Mouse (Mus musculus): Measurements from ENCODE around the gene Myh9. TPM values are rescaled to one million over a fixed set of nuclear protein-coding genes. Genes with fewer than 3 reads are reported as not detected.

Myh9 gene
- 100 to 1,000 TPM in 1 of 4 experiments, 10 to 100 TPM in 3; 72.5 to 127 (median 97.2) TPM for total RNA-seq (2022)

DNA sequence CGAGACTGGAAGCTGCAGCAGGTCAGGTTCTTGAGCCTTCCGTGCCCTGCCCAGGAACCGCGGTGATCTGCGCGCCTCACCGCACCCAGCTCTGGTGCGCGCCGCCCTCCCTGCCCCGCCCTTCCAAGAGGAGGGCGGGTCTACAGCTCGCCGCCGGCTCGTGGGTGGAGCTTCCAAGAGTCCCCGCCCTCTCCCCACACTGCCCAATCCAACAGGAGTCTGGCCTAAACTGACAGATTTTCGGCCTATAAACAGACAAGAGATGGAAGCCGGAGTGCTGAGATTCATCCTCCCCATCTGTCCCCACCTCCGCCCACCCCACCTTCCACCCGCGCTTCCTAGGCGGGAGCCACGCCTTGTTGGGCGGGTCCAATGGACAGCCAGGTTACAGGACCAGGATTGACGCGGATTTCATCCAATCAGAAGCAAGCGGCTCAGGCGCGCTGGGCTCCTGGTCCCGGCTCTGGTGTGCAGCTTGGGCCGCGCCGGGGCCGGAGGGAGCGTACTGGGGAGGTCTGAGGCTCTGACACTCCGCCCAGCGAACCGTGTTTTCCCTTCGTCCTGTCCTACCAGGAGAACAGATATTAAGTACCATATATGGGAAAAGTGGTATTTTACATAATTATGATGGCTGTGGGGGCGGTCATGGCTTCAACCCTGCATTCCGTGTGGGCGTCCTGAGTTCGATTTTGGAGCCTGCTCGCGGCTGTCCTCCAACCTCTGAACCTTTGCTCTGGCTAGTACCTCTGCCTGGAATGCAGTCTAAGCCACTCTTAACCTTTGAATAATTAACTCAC, at the start of gene Myh9:
TSS of gene Myh9 (minus strand) at position 129 of the 797 bp plus-strand sequence.
- peak; percentile 99 for DNase-seq (ENCODE audit: low spot score)

DNA sequence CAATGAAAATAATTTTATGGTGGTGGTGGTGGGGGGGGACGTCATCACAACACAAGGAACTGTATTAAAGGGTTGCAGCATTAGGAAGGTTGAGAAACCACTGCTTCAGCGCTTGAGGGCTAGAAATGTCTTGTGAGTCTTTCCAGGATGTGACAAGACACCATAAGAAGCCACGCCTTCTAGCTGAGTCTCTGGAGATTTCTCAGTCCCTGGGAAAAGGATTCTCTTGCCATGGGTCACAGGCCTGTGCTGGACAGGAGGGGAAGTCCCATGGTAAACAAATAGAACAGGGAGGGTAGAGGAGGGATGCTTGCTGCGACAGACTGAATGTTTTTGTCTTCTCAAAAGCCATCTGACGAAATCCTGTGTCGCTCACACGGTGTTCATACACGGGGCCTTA, 49.8 kb upstream of the Myh9 start:
- peak; percentile 52 for DNase-seq (ENCODE audit: low spot score)

DNA sequence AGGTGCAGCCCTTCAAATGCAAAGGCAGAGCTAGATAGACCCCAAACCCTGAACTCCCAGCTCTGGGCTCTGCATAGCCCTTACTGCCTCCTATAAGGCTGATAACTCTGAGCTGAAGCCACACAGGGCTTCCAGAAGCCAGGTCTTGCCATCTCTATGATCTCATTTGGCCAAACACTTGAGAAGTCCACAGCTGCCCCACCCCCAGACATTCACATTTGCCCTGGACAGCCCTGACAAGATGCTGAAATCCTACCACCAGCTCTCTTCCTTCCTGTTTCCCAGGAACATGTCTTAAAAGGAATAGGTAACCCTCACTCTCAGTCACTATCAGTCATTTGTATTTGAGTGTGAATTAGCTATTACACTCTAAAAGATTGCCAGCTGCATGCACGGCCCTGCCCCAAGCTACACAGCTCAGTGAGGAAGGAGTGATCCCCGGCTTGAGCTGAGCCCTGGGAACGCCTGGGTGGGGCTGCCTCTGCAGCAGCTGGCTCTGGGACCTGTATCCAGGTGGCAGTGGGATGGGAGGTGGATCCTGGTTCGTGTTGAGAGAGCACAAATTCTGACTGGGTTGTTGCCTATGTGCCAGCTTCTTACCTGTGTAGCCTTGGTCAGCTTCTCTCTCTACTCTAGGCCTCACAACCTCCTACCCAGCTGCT, 47.9 kb upstream of the Myh9 start:
- no peak for DNase-seq (ENCODE audit: low spot score)

DNA sequence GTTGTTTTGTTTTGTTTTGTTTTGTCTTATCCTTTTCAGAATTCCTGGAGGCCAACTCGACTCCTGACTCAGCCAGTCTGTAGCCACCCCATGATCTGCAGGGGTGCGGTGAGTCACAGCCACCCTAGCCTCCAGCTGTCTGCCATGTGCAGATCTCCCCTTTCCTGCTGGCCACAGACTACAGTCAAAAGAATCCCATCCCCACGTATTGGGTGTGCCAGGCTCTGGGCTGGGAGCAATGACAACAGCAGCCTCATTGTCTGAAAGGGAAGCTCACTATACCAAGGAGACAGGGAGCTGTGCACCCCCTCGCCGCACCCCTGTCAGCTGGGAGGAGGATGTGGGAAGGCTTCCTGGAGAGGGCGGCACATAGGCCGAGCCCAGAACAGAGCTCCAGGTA, 46.3 kb upstream of the Myh9 start:
- DNase-seq (ENCODE audit: low spot score) = no peak

DNA sequence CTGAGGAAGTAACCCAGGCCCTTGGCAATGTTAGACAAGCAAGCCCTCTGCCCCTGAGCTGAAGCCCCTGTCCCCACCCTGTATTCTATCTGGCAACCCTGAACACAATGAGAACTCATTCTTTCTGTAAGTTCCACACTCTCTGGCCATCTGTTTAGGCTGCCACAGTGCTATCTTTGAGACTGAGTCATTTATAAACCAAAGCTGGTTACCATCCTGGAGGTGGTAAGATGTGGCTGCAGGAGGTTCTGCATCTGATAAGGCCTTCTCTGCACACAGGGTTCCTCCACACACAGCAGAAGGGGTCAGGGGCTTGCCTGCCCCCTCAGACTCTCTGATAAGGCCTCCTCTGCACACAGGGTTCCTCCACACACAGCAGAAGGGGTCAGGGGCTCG, 45.1 kb upstream of the Myh9 start:
- DNase-seq (ENCODE audit: low spot score) = no peak

DNA sequence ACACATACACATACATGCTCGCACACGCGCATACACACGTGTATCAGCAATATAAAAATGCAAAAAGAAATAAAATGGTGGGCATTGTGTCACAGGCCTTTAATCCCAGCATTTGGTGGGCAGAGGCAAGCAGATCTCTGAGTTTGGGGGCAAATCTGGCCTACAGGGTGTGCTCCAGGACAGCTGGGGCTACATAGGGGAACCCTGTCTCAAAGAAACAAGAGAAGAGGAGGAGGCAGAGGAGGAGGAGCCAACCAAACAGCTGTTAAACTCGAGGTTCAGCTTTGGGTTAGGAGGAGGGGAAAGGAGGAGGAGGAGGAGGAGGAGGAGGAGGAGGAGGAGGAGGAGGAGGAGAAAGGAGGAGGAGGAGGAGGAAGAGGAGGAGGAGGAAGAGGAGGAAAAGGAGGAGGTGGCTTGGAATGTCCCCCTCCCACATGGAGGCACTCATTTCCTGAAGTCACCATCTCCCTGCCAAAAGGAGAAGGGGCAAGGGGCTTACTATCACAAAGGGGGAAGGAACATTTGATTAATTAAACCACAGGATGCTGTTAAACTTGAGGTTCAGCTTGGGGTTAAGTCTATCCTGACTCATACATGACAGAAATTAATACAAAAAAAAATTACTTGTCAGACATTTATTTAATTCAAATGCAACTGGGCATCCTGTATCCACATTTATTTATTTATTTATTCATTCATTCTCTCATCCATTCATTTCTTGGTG, 44.6 kb upstream of the Myh9 start:
- DNase-seq (ENCODE audit: low spot score) = no peak

DNA sequence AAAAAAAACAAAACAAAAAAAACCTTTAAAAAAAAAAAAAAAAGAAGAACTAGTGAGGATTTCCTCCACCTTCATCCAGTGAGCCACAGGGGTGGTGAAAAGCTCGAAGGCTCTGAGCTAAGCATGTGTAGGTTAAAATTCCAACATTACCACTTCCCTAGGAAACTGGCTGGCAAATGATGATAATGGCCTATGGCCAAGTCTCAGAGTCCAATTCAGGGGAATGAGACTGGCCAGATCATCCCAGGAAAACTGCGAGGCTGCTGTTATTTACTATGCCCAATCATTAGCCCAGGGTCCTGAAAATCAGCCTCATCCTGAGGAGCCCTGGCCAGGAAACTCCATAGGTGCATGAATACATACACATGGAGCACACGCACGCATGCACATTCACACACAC, 44.0 kb upstream of the Myh9 start:
- DNase-seq (ENCODE audit: low spot score) = no peak

DNA sequence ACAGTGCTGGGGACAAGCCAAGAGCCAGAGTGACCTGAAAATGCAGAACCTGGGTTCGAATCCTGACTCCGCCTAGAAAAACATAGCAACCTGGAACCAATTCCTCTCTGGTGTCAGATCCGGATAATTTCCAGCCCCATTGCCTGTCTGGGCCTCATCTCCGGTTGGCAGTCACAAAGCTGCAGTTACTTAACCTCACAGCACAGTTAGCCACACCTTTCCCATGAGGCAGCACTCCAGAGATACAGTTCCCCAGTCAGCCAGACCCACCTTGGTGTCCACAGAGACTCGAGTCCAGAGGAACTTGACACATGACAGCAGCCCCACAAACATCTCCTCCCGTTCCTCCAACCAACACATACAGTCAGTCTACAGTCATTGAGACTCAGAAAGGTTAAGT, 43.2 kb upstream of the Myh9 start:
- DNase-seq (ENCODE audit: low spot score) = no peak

DNA sequence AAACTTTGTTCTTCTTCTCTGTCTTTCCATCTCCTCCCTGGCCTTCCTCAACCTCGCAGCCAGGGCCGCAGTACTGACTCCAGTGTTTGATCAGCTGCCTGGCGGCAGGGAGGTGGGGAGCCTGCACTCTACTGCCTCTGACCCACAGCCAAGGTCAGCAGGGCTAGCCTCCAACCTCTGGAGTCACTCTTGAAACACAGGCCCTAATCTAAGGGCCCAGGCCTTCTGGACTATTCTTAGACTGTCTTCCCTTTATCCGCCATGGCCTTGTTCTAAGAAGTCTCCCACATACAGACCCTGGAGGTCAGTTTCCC, 41.7 kb upstream of the Myh9 start:
- no peak for DNase-seq (ENCODE audit: low spot score)

DNA sequence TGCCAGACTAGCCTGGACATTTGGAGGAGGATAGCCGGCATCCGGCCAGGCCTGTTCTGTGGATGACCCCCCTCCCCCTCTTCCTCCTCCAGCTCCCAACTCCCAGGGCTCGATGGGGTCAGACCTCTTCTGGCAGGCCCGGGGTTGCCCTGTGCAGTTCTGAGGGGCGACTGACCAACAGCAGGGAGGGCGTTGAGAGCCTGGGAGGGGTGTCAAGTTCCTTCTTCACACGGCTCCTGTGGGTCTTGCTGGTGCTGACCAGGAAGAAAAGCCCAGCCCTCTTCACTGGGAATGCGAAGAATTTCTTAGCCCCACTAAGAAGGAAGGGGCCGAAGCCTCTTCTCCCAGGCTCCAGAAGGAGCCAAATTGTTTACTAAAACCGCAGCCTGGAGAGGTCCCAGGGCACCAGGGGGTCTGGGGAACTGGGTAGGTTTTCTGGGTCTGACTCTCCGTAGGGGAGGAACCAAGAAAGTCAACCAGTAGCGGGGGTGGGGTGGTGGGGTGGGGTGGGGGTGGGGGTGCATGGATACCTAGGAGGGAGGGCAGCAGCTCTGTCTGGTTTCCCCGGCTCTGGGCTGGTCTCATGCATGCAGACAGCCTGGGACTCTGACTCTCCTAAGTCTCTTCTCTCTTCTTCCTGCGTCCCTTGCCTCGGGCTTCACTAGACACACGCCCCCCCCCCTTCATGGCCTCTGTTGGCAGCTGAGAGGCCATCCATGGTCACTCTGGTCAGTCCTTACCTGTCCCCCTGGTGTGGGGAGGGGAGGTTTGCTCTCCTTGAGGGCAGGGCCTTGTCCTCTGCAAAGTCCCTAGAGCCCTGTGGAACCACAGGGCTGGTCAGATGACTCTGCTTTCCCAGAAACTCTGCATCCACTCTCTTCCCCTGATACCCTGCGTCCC, 41.1 kb upstream of the Myh9 start:
- DNase-seq (ENCODE audit: low spot score) = no peak

DNA sequence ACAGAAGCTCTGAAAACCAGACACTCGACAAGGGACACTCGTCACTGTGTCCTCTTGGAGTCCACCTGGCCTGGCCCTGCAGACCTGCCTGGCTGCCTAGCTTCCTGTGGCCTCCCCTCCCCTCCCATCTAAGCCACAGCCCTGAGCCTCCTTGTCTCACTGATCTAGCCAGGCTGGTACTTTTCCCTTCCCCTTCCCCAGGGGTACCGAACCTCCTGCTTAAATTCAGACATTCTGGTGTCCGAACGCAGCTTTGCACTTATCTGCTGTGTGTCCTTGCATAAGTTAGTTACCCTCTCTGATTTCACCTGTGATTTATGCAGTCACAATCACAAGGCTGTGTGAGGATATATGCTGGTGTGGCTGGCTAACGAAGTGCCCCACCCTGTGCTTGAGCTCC, 40.3 kb upstream of the Myh9 start:
- no peak for DNase-seq (ENCODE audit: low spot score)

DNA sequence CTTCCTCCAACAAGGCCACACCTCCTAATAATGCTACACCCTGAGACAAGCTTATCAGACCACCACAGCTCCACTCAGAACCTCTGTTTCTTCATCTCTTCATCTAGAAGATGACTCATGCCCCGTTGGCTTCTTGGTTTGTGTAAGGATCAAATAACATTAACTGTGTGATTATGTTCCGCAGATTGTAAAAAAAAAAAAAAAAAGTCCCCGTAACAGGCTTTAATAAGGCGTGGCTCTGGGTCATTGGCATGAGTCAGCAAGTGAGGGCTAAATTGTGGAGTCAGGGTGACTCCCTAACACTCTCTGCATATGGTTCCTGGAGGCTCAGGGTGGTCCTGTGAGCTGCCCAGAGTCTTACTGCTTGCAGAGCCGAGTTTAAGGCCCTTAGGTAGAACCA, 39.7 kb upstream of the Myh9 start:
- no peak for DNase-seq (ENCODE audit: low spot score)

DNA sequence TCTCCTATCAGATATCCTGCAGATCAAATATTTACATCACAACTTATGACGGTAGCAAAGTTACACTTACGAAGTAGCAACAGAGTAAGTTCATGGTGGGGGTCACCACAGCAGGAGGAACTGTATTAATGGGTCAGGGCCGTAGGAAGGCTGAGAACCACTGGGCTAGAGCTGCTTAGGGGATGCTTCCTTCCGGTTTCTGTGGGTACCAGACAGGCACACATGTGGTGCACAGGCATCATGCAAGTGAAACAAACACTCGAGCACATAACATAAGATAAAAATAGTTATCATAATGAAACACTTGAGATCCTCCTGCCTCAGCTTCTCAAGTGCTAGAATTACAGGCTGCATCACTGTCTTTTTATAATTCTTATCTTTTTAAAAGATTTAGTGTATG, 38.8 kb upstream of the Myh9 start:
- DNase-seq (ENCODE audit: low spot score) = no peak

DNA sequence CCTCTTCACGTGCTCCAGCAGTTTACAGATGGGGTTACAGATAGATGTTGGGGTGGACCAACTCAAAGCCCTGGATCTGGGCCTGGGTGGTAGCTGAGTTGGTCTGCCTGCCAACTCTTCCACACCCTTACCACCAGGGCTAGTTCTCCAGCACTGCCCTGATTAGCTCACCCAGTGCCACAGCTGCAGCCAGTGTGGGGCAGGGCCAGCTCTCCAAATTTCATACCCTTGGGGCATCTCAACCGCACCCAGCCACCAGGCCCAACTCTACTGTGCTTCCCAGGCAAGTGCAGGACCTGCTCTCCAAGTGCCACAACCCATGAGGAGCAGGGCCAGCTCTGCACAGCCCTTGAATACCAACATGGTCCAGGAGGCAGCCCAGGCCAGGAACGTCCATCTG, 37.8 kb upstream of the Myh9 start:
- no peak for DNase-seq (ENCODE audit: low spot score)

DNA sequence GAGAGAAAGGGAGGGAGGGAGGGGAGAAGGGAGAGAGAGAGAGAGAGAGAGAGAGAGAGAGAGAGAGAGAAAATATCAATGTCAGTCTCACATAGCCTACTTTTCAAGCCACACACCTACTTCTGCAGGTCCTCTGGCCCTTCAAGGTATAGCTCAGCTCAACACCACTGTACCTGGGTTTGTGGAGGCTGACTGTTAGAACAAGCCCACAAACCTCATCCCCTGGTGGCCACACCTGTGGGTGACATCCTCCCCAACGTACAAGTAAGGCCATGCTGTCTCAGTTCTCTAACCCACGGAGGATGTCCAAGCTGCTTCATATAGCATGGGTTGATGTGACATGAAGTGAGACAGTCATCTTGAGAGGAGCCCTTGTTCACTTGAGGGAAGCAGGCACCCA, 35.2 kb upstream of the Myh9 start:
- DNase-seq (ENCODE audit: low spot score) = no peak

DNA sequence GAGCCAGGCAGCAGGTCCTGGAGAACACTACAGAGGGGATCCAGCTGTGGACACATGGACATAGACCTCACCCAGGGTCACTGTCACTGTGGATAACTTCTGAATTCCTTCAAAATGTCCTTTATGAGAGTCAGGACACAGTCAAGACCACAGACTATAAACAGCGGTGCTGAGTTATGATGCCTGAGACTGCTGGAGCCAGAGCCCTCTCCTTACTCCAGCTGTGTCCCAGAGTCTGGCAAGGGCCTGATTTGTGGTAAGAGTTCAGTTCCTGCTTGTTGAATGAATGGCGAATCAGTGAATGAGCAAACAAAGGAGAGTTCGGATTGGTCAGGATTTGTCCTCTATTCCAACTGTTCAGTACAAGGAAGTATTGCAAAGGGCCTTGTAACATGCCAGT, 34.7 kb upstream of the Myh9 start:
- DNase-seq (ENCODE audit: low spot score) = no peak

DNA sequence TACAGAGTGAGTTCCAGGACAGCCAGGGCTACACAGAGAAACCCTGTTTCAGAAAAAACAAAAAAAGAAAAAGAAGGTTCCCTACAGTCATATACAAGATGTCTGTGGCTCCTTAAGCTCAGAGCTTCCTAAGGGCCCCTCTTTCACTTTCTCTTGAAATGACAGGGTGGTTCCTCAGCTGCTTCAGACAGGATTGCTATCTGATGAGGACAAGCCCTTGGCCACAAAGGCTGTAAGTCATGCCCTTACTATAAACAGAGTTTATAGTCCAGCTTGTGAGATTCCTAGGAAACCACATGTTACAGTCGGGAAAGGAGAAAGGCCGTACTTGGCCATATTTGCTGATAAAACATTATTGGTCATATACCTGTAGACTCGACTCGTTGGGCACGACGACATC, 34.0 kb upstream of the Myh9 start:
- DNase-seq (ENCODE audit: low spot score) = no peak

DNA sequence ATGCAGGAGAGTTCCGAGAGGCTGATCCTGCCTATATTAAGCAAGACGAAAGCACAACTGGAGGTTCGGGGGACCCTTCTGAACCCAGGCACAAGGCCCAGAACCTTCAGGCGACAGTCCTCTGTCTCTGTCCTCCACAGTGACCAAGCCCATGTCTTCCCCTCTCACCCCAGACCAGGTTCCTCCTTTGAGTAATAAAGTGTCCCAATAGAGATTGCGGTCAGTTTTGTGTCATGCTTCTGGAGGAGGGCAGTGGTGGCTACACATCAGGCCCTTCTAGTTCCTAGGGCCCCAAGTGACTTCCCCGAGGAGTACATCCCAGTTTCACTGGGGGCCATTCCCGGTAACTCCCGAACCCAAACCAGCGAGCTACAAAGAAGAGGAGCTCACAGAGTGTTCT, 32.8 kb upstream of the Myh9 start:
- no peak for DNase-seq (ENCODE audit: low spot score)

DNA sequence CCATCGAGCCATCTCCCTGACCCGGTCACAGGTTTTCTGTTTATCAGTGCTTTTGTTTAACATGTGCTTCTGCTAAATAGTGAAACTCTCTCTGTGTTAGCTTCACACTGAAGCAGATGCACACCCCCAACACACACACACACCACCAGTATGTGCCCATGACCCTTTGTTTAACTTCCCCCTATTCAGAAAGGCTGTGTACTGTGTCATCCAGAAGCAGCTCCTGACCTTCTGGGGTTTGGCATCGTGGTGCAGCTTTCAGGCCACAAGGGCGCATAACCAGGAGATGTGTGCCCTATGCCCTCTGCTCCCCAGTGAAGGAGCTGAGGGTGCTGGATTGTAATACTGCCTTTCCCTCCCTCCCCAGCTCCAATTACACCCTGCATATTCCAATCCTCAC, 32.3 kb upstream of the Myh9 start:
- DNase-seq (ENCODE audit: low spot score) = no peak

DNA sequence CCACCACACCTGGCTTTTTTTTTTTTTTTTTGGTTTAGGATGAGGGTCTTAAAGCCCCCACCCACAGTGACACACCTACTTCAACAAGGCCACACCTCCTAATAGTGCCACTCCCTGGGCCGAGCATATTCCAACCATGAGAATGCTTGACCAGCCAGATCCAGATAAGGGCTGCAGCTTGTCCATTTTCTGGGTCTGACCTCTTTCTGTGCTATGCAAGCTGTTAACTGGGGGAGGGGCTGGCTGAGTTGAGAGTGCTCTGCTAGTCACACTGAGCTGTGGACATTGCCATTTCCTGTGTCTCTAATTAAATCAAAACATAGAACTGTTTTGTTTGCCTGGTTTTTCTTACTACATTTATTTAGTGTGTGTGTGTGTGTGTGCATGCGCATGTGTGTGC, 31.6 kb upstream of the Myh9 start:
- DNase-seq (ENCODE audit: low spot score) = no peak

DNA sequence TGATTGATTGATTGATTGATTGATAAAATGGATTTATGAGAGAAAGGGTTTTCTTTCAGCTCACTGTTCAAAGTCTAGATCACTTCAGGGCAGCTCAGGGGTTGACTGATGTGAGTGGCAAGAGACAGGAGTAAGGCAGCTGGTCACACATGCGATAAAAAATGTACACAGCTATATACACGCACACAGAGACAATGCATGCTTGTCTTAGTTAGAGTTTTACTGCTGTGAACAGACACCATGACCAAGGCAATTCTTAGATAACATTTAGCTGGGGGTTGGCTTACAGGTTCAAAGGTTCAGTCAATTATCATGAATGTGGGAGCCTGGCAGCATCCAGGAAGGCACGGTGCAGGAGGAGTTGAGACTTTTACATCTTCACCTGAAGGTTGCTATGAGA, 31.0 kb upstream of the Myh9 start:
- DNase-seq (ENCODE audit: low spot score) = no peak

DNA sequence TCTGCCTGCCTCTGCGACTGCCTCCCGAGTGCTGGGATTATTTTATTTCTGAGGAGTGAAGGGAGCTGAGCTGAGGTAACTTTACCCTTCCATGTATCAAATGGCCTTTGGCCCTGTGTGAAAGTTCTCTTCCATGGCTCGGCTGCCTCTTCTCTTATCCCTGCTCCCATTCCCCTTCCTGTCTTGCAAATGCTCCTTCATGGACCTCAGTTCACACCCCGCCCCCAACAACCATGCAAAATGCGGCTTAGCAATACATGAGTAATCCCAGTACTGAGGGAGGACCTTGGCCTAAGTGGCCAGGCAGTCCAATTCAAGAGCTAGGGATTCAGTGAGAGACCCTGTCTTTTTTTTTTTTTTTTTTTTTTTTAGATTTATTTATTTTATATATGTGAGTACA, 26.4 kb upstream of the Myh9 start:
- DNase-seq (ENCODE audit: low spot score) = no peak

Data from heart, adult 8-10 months (tissue).